In genomic region chr17:57102276-57102675, GRCm38 (mm10) we compare ENCODE assay signal across 18 mouse cellular contexts.
"Had no signal": no experiment of that assay in that cellular context is flagged by ENCODE, and none has a peak within 500 bp of the region (broad histone marks: within the 10 kb centered on the region; RNA-seq: fewer than 3 reads in every experiment).

No protein-coding gene starts in this region.

- H3K9ac ChIP-seq: liver, embryonic 13.5 days; neural tube, embryonic 12.5 days; neural tube, embryonic 15.5 days had no signal

- H3K27me3 ChIP-seq: neural tube, embryonic 12.5 days had no signal

- H3K27ac ChIP-seq: kidney, postnatal 0 days; layer of hippocampus, adult 2 months; liver, embryonic 13.5 days; neural tube, embryonic 12.5 days; neural tube, embryonic 15.5 days had no signal

- H3K9me3 ChIP-seq: liver, embryonic 13.5 days; neural tube, embryonic 12.5 days; neural tube, embryonic 15.5 days had no signal

- H3K4me3 ChIP-seq: layer of hippocampus, adult 2 months; liver, embryonic 13.5 days; neural tube, embryonic 12.5 days; neural tube, embryonic 15.5 days had no signal

- H3K4me2 ChIP-seq: liver, embryonic 13.5 days; neural tube, embryonic 12.5 days; neural tube, embryonic 15.5 days had no signal

- DNase-seq: kidney, adult 2 months; kidney, postnatal 25 days; layer of hippocampus, adult 9-11 months; liver, embryonic 13.5 days; lung, adult 2 months; lung, postnatal 14 days; lung, postnatal 4 days; midbrain, embryonic 14.5 days; right cerebral cortex, adult 18-20 months; right cerebral cortex, postnatal 14 days; right cerebral cortex, postnatal 4 days; spleen, adult 18-20 months; thymus, adult 18-20 months; thymus, postnatal 36 days had no signal

- H3K36me3 ChIP-seq: liver, embryonic 13.5 days; neural tube, embryonic 12.5 days; neural tube, embryonic 15.5 days had no signal
